Mouse (Mus musculus) kidney, embryonic 16.5 days (tissue): ENCODE measurements around the gene Lyz2. TPM values are rescaled to one million over a fixed set of nuclear protein-coding genes. Genes with fewer than 3 reads are reported as not detected.
"Not testable (repeated sequence)": the region's sequence is repeated elsewhere in the genome, so short reads cannot be mapped to it uniquely, and the experiment has no call there.

Experiments
- ATAC-seq: fragments of 200-750 bp; cut with Nextera tagmentation; 2 replicates; pipeline ENCODE4 v1.8.0; 2017; ENCODE audit warnings: moderate TSS enrichment; ENCODE audit not compliant: low FRiP score, low TSS enrichment
- H3K27ac ChIP-seq: fragments of 300-500 bp; sonication (generic); 2 replicates; pipeline ENCODE4 v1.5.1; 2014; ENCODE audit warnings: low read length
- H3K27me3 ChIP-seq: fragments of 300-500 bp; sonication (generic); 2 replicates; pipeline ENCODE4 v1.6.1; 2014; ENCODE audit warnings: low read length, control low read depth, mixed read lengths; ENCODE audit not compliant: insufficient read depth
- H3K36me3 ChIP-seq: fragments of 300-500 bp; sonication (generic); 2 replicates; pipeline ENCODE4 v1.6.1; 2014; ENCODE audit warnings: low read length, control low read depth, mixed read lengths; ENCODE audit not compliant: insufficient read depth
- H3K4me1 ChIP-seq: fragments of 300-500 bp; sonication (generic); 2 replicates; pipeline ENCODE4 v1.6.1; 2014; ENCODE audit warnings: low read length, control low read depth, mixed read lengths; ENCODE audit not compliant: insufficient read depth
- H3K4me2 ChIP-seq: fragments of 300-500 bp; sonication (generic); replicated peaks from 2 replicates; pipeline ENCODE4 v1.6.1; 2014; ENCODE audit warnings: low read depth, low read length
- H3K4me3 ChIP-seq: fragments of 300-500 bp; sonication (generic); 2 replicates; pipeline ENCODE4 v1.5.1; 2014; ENCODE audit warnings: mild to moderate bottlenecking, low read length
- H3K9ac ChIP-seq: fragments of 300-500 bp; sonication (generic); replicated peaks from 2 replicates; pipeline ENCODE4 v1.6.1; 2014; ENCODE audit warnings: low read length
- H3K9me3 ChIP-seq: fragments of 300-500 bp; sonication (generic); 2 replicates; pipeline ENCODE4 v1.6.1; 2016; ENCODE audit warnings: low read length, control low read depth
- WGBS: fragments of 180-500 bp; shearing (Covaris S2); extraction: QIAGEN DNeasy Blood & Tissue Kit; methylation state at CpG from one replicate; pipeline ENCODE4 v1.1.7; 2014; 5-methylcytosine and 5-hydroxymethylcytosine counted together
- polyA plus RNA-seq: library from polyadenylated mRNA; unstranded; fragments of >200 nt; fragmentation: Nextera tagmentation; extraction: Ambion mirVana; gene quantifications from 2 replicates; pipeline ENCODE4 v1.2.1, GENCODE M21; 2015

Lyz2 gene
- polyA plus RNA-seq, 1 experiment from 2014 or later: 65.5 TPM

- H3K9me3 ChIP-seq: no peaks in the 10 kb centered on the region
These were observed 17.9 kb upstream of the Lyz2 start for GRCm38 (mm10) chr10:117299901-117300520.

GRCm38 (mm10) chr10:117299106-117299505 lies 17.0 kb upstream of the Lyz2 start:
- Histone ChIP-seq H3K27ac (no peak overlapping the region), H3K36me3 (no peaks in the 10 kb centered on the region), H3K4me1 (no peaks in the 10 kb centered on the region), H3K27me3 (no peaks in the 10 kb centered on the region), H3K9ac (no peak overlapping the region), H3K4me3 (no peak overlapping the region), H3K9me3 (no peaks in the 10 kb centered on the region), H3K4me2 (no peak overlapping the region)
- ATAC-seq: no peak
- 84% methylated on average over 4 of the region's 4 CpGs for WGBS

More at GRCm38 (mm10) chr10:117299901-117300520, 17.9 kb upstream of the Lyz2 start:
- 73% methylated on average over 5 of the region's 5 CpGs for WGBS
- no peak overlapping the region for H3K27ac ChIP-seq
- H3K27me3 ChIP-seq: no peaks in the 10 kb centered on the region
- H3K4me3 ChIP-seq: no peak overlapping the region
- H3K4me2 ChIP-seq: no peak overlapping the region
- H3K36me3 ChIP-seq: no peaks in the 10 kb centered on the region
- ATAC-seq: no peak
- H3K9ac ChIP-seq: no peak overlapping the region
- H3K4me1 ChIP-seq: no peaks in the 10 kb centered on the region

DNA sequence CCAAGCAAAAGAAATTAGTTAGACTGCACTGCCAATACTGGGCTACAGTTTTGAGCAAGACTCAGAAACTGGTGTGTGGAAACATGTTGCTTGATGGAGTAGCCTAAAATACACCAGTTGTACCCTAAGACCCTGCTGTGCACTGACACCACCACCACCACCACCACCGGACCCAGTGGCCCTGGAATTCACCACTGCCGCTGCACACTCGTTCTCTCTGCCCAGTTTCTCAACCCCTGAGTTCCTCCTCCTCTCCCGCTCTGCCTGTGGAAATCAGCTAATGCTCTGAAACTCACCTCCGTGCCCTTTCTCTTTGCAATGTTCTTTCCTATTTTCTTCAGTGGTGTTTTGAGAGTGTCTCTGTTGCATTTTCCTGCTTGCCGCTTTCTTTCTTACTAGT lies 16.2 kb upstream of the Lyz2 start:
- Histone ChIP-seq H3K9me3 (no peaks in the 10 kb centered on the region), H3K36me3 (no peaks in the 10 kb centered on the region), H3K4me2 (no peak overlapping the region), H3K4me1 (no peaks in the 10 kb centered on the region), H3K27me3 (no peaks in the 10 kb centered on the region), H3K27ac (no peak overlapping the region), H3K4me3 (no peak overlapping the region), H3K9ac (no peak overlapping the region)
- ATAC-seq: no peak
- WGBS: 81% methylated on average over 6 of the region's 6 CpGs

- H3K4me2 ChIP-seq: no peak within 1 kb of the TSS
- H3K9ac ChIP-seq: no peak within 1 kb of the TSS
- WGBS: 62% methylated on average over 5 of the region's 5 CpGs
- ATAC-seq: no peak
- no peak within 1 kb of the TSS for H3K27ac ChIP-seq
- no peak within 1 kb of the TSS for H3K4me3 ChIP-seq
- no peaks in the 10 kb centered on the region for H3K36me3 ChIP-seq
- 0 out of 2 replicates have a peak, but pooled peaks cover 3% of the 10 kb centered on the region for H3K4me1 ChIP-seq
- H3K27me3 ChIP-seq: no peaks in the 10 kb centered on the region
- no peaks in the 10 kb centered on the region for H3K9me3 ChIP-seq
These were observed 10.6 kb upstream of the Lyz2 start, which contains the start of gene Lyz1 for GRCm38 (mm10) chr10:117292671-117293070. Gene Lyz1, minus strand, starts transcription at chr10:117292868.

- H3K9ac ChIP-seq, H3K27me3 ChIP-seq, ATAC-seq, H3K4me1 ChIP-seq, H3K4me2 ChIP-seq, H3K4me3 ChIP-seq, H3K36me3 ChIP-seq, H3K27ac ChIP-seq, H3K9me3 ChIP-seq: not testable (repeated sequence)
- WGBS: 90% methylated on average over 6 of the region's 6 CpGs
These were observed 8.8 kb upstream of the Lyz2 start for GRCm38 (mm10) chr10:117290936-117291335.

GRCm38 (mm10) chr10:117290046-117290870 lies 8.1 kb upstream of the Lyz2 start:
- no peaks in the 10 kb centered on the region for H3K9me3 ChIP-seq
- H3K27me3 ChIP-seq: no peaks in the 10 kb centered on the region
- H3K4me1 ChIP-seq: 0 out of 2 replicates have a peak, but pooled peaks cover 3% of the 10 kb centered on the region
- H3K4me2 ChIP-seq: no peak overlapping the region
- no peaks in the 10 kb centered on the region for H3K36me3 ChIP-seq
- H3K4me3 ChIP-seq: no peak overlapping the region
- H3K27ac ChIP-seq: no peak overlapping the region
- 31% methylated on average over 6 of the region's 6 CpGs for WGBS
- no peak for ATAC-seq
- no peak overlapping the region for H3K9ac ChIP-seq

DNA sequence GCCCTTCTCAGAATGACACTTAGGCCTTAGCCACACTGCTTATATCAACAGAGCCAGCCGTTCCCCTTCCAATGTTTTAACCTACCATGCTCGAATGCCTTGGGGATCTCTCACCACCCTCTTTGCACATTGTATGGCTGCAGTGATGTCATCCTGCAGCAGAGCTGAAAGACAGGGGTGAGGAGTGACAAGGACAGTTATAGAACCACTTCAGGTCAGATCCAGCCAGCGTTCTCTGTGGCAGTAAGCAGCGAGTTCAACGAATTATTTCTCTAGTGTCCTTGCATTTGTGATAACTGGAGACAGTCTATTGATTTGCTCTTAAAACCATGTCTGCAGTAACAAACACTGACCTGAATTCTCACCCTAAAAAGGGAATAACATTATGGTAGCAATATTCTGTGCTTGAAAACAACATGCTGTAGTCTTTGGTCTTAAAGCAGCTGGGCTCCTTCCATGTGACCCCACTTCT lies 6.9 kb upstream of the Lyz2 start:
- H3K27me3 ChIP-seq, ATAC-seq, H3K4me1 ChIP-seq, H3K9me3 ChIP-seq, H3K4me2 ChIP-seq, H3K9ac ChIP-seq, H3K4me3 ChIP-seq, H3K27ac ChIP-seq, H3K36me3 ChIP-seq: not testable (repeated sequence)
- 86% methylated on average over 4 of the region's 5 CpGs for WGBS

GRCm38 (mm10) chr10:117288197-117289033 lies 6.3 kb upstream of the Lyz2 start:
- ATAC-seq: no peak
- no peak overlapping the region for H3K9ac ChIP-seq
- no peaks in the 10 kb centered on the region for H3K9me3 ChIP-seq
- no peaks in the 10 kb centered on the region for H3K27me3 ChIP-seq
- H3K4me1 ChIP-seq: 0 out of 2 replicates have a peak, but pooled peaks cover 3% of the 10 kb centered on the region
- WGBS: 92% methylated on average over 9 of the region's 9 CpGs
- H3K27ac ChIP-seq: no peak overlapping the region
- H3K4me3 ChIP-seq: no peak overlapping the region
- H3K4me2 ChIP-seq: no peak overlapping the region
- H3K36me3 ChIP-seq: no peaks in the 10 kb centered on the region

- 0 out of 2 replicates have a peak, but pooled peaks cover under 1% of the 10 kb centered on the region for H3K4me1 ChIP-seq
- H3K9ac ChIP-seq: no peak overlapping the region
- no peak overlapping the region for H3K27ac ChIP-seq
- no peaks in the 10 kb centered on the region for H3K9me3 ChIP-seq
- H3K36me3 ChIP-seq: no peaks in the 10 kb centered on the region
- no peak overlapping the region for H3K4me2 ChIP-seq
- no peaks in the 10 kb centered on the region for H3K27me3 ChIP-seq
- 71% methylated on average over 3 of the region's 3 CpGs for whole genome bisulfite sequencing
- no peak overlapping the region for H3K4me3 ChIP-seq
- no peak for ATAC-seq
These were observed 5.2 kb upstream of the Lyz2 start for GRCm38 (mm10) chr10:117287226-117287850.
